Mouse (Mus musculus) cerebellum, adult 2 months (tissue): ENCODE measurements around the gene Samd10. TPM values are rescaled to one million over a fixed set of nuclear protein-coding genes. Genes with fewer than 3 reads are reported as not detected.

Source experiments
- DNase-seq, 2 experiments: peaks; one replicate each; pipeline ENCODE4 v3.0.0; 2021
- H3K27ac ChIP-seq: fragments of 200-500 bp; 2 replicates; pipeline ENCODE4 v1.5.1; 2012; ENCODE audit warnings: low read length, control low read depth, inconsistent platforms; ENCODE audit not compliant: insufficient read depth
- H3K27me3 ChIP-seq: fragments of 200-500 bp; 2 replicates; pipeline ENCODE4 v1.6.1; 2012; ENCODE audit warnings: inconsistent platforms, mild to moderate bottlenecking, low read length, moderate library complexity; ENCODE audit not compliant: control insufficient read depth, insufficient read depth
- H3K4me1 ChIP-seq: fragments of 200-500 bp; 2 replicates; pipeline ENCODE4 v1.6.1; 2011; ENCODE audit warnings: low read length; ENCODE audit not compliant: control insufficient read depth, insufficient read depth
- H3K4me3 ChIP-seq: fragments of 200-500 bp; replicated peaks from 2 replicates; pipeline ENCODE3; 2011; ENCODE audit warnings: mild to moderate bottlenecking, low read depth, low read length, control low read depth; ENCODE audit not compliant: insufficient read depth
- CTCF ChIP-seq: fragments of 200-500 bp; IDR thresholded peaks from 2 replicates; pipeline ENCODE4 v1.5.1; 2011; ENCODE audit warnings: low read depth, mild to moderate bottlenecking, control low read depth, low read length, moderate library complexity, borderline replicate concordance; ENCODE audit not compliant: insufficient read depth
- POLR2A ChIP-seq: fragments of 200-500 bp; IDR thresholded peaks from 2 replicates; pipeline ENCODE4 v1.6.1; 2011; ENCODE audit warnings: low read length, control low read depth, borderline replicate concordance; ENCODE audit not compliant: insufficient read depth
- WGBS: fragments of 180-500 bp; shearing (Covaris S2); methylation state at CpG from one replicate; pipeline ENCODE4 v1.1.7; 2018; 5-methylcytosine and 5-hydroxymethylcytosine counted together
- polyA plus RNA-seq: library from polyadenylated mRNA; depleted of rRNA; stranded (reverse); fragments of >200 nt; gene quantifications from 2 replicates; pipeline ENCODE4 v1.2.3, GENCODE M21; 2012

Samd10 gene
- polyA plus RNA-seq, 1 experiment = 61.0 TPM

DNA sequence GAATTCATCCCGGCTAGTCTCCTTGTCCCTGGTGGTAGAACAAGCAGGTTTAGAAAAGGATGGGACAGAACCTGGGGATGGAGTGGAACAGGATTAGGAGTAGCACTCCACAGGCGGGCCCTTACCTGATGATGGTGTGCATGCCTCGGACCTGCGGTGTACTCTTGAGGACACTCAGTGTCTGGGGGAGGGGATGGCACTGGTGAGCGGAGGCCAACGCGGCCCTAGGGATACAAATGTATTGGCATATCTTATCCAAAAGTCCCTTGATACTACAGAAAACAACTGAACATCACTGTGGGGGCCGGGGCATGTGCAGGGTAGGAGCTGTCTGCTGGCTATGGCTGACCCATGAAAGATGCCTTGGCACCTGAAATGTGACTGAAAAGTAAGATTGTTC lies 28.6 kb downstream of the Samd10 start:
- H3K27ac ChIP-seq = no peak overlapping the region
- H3K4me1 ChIP-seq = peaks cover 42% of the 10 kb centered on the region
- H3K27me3 ChIP-seq = no peaks in the 10 kb centered on the region
- no peak overlapping the region for H3K4me3 ChIP-seq
- TF ChIP-seq CTCF (no peak), POLR2A (no peak)
- peak in 1 of 2 experiments; percentile 31 for DNase-seq
- 89% methylated on average over 8 of the region's 8 CpGs for WGBS

GRCm38 (mm10) chr2:181569856-181570255 lies 29.2 kb downstream of the Samd10 start:
- no peak overlapping the region for H3K4me3 ChIP-seq
- H3K27me3 ChIP-seq = no peaks in the 10 kb centered on the region
- 95% methylated on average over 10 of the region's 10 CpGs for WGBS
- peak in 1 of 2 experiments; percentile 20 for DNase-seq
- TF ChIP-seq CTCF (no peak), POLR2A (no peak)
- no peak overlapping the region for H3K27ac ChIP-seq
- peaks cover 42% of the 10 kb centered on the region for H3K4me1 ChIP-seq

DNA sequence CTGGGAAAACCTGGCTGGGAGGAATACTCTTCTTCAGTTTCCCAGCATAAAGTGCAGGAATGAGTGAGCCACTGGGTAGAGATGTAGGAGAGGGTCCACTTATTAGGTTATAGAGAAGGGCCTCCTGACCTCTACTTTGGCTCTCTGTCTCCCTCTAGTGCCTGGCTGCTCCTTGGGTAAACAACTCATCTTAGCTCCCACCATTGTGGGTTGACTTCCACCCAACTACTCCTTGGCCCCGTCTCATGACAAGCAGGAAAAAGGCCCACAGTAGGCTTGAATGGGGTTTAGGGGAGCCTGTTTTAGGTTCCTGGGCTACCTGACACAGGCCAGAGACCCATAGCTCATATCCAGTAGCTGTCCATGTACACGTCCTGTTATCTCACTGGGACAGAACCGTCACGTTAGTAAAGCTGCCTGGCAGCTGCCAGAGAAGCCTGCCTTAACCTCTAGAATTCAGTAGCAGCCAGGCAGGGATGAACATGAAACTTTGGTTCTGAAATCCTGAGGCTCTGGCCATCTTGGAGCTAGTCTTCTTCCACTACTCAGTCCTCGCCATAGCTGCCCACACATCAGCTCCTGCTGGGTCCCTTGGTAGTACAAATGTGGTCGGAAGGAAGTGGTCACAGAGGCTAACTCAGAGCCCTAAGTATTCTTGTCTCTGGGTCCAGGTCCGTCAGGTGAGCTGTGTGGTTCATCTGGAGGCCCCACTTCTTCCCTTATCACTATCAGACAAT lies 30.6 kb downstream of the Samd10 start:
- TF ChIP-seq CTCF = peak; percentile 57; the same call in 1 of the 2 replicates
- no peak for TF ChIP-seq POLR2A

DNA sequence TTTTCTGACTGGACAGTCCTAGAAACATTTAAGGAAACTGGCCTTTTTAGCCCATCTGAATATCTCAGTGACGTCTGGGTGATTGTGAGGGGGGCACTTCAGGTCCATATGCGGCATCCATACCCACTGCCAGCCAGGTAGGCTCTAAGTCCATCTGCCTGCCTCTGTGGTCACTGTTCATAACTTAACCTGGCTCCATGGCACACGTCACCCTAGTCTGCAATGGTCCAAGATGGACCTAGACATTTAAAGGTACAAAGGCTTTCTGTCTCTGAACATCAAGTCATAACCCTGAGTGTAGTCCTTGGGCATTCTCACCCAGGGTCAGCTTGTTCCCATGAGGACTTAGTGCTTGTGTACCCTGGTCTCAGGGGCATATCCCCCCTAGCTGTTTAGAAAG lies 31.7 kb downstream of the Samd10 start:
- WGBS = 90% methylated on average over 3 of the region's 3 CpGs

More for the DNA sequence above, 30.6 kb downstream of the Samd10 start:
- Histone ChIP-seq H3K27ac (no peak overlapping the region), H3K27me3 (no peaks in the 10 kb centered on the region), H3K4me1 (peaks cover 34% of the 10 kb centered on the region), H3K4me3 (no peak overlapping the region)
- peak in 1 of 2 experiments; percentile 42 for DNase-seq
- 81% methylated on average over 7 of the region's 7 CpGs for WGBS

GRCm38 (mm10) chr2:181553772-181554171 lies 45.2 kb downstream of the Samd10 start:
- no peak for DNase-seq
- TF ChIP-seq CTCF = no peak
- no peak for TF ChIP-seq POLR2A
- H3K4me1 ChIP-seq = peaks cover 2% of the 10 kb centered on the region
- no peaks in the 10 kb centered on the region for H3K27me3 ChIP-seq
- no peak overlapping the region for H3K27ac ChIP-seq
- H3K4me3 ChIP-seq = no peak overlapping the region

More for the DNA sequence above, 31.7 kb downstream of the Samd10 start:
- no peaks in the 10 kb centered on the region for H3K27me3 ChIP-seq
- H3K4me1 ChIP-seq = peaks cover 23% of the 10 kb centered on the region
- H3K27ac ChIP-seq = no peak overlapping the region
- DNase-seq = no peak
- no peak for TF ChIP-seq CTCF
- no peak for TF ChIP-seq POLR2A
- no peak overlapping the region for H3K4me3 ChIP-seq

DNA sequence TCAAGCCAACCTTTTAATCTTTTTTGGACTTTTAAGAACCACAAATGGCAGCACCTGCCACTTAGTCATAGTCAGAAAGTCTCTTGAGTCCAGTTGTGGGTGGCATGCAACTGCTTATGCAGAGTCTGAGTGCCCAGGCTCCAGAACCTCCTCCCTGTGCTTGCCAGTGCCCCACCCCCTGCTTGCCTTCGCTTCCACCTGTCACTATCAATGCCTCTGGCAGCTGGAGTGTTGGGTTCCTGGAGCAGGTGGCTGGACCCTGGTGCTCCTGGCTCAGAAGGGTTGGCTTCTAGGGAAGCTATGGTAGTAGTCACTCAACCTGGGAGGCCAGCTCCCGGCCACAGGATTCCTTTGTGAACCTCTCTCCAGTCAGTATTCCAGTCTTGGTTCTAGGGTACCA lies 48.8 kb downstream of the Samd10 start:
- no peaks in the 10 kb centered on the region for H3K27me3 ChIP-seq
- peaks cover 2% of the 10 kb centered on the region for H3K4me1 ChIP-seq
- TF ChIP-seq CTCF (no peak), POLR2A (no peak)
- no peak overlapping the region for H3K27ac ChIP-seq
- 55% methylated on average over 2 of the region's 2 CpGs for WGBS
- H3K4me3 ChIP-seq = no peak overlapping the region
- no peak for DNase-seq

DNA sequence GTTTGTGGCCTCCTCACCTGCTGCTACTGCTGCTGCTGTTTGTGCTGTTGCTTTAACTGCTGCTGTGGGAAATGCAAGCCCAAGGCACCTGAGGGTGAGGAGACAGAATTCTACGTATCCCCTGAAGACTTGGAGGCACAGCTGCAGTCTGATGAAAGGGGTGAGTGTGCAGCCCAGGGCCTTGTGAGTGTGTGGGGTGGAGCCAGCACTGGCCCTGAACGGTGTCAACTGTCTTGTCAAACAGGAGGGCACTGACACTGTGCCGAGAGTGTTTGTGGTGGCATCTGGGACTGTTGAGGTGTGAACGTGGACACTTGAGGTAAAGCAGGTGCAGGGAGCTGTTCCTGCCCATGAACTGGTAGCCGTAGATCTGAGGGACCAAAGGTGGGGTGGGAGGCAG lies 50.3 kb downstream of the Samd10 start:
- no peak overlapping the region for H3K4me3 ChIP-seq
- no peaks in the 10 kb centered on the region for H3K27me3 ChIP-seq
- TF ChIP-seq POLR2A (no peak), CTCF (no peak)
- no peaks in the 10 kb centered on the region; the same call in none of the 2 replicates for H3K4me1 ChIP-seq
- H3K27ac ChIP-seq = no peak overlapping the region
- 81% methylated on average over 5 of the region's 5 CpGs for WGBS
- no peak for DNase-seq

DNA sequence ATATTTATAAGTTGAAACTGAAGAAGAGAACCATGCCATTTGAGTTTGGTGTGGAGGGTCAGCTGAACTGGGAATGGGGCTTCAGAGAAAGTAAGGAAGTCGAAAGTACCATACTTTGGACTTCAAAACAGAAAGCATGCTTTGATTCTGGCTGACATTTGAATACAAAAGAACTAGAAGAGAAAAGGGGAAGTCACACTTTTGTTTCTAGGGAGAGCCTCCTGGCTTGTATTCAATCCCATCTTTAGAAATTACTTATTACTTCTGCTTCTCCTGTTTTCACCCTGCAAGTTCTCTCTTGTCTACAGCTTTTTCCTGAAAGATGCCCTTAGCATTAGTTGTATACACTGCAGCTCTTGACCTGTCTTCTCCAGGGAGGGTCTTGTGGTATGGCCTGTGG lies 50.8 kb downstream of the Samd10 start:
- Histone ChIP-seq H3K4me1 (no peaks in the 10 kb centered on the region; the same call in none of the 2 replicates), H3K27ac (no peak overlapping the region), H3K4me3 (no peak overlapping the region), H3K27me3 (no peaks in the 10 kb centered on the region)
- WGBS = 73% methylated on average over 1 of the region's 1 CpGs
- DNase-seq = no peak
- TF ChIP-seq POLR2A (no peak), CTCF (no peak)
